Mouse (Mus musculus) forebrain, embryonic 14.5 days (tissue): ENCODE measurements around the gene Gm49369. TPM values are rescaled to one million over a fixed set of nuclear protein-coding genes. Genes with fewer than 3 reads are reported as not detected.

Experiments
- ATAC-seq: fragments of 200-750 bp; cut with Nextera tagmentation; 2 replicates; pipeline ENCODE4 v1.8.0; 2017; ENCODE audit warnings: mild to moderate bottlenecking, moderate library complexity
- DNase-seq: peaks from one replicate; pipeline ENCODE4 v3.0.0-alpha.2; 2015; ENCODE audit warnings: low spot score
- H3K27ac ChIP-seq: fragments of 300-500 bp; sonication (generic); 2 replicates; pipeline ENCODE4 v1.5.1; 2014; ENCODE audit warnings: low read depth, mild to moderate bottlenecking, control low read depth, low read length, moderate library complexity
- H3K27me3 ChIP-seq: fragments of 300-500 bp; sonication (generic); replicated peaks from 2 replicates; pipeline ENCODE4 v1.6.1; 2014; ENCODE audit warnings: low read length, control low read depth, mixed read lengths; ENCODE audit not compliant: control insufficient read depth, insufficient read depth
- H3K36me3 ChIP-seq: fragments of 300-500 bp; sonication (generic); 2 replicates; pipeline ENCODE4 v1.6.1; 2014; ENCODE audit warnings: low read length, control low read depth; ENCODE audit not compliant: control insufficient read depth, insufficient read depth
- H3K4me1 ChIP-seq: fragments of 300-500 bp; sonication (generic); 2 replicates; pipeline ENCODE4 v1.6.1; 2014; ENCODE audit warnings: antibody characterized with exemption, low read length, control low read depth; ENCODE audit not compliant: control insufficient read depth, insufficient read depth
- H3K4me2 ChIP-seq: fragments of 300-500 bp; sonication (generic); 2 replicates; pipeline ENCODE4 v1.6.1; 2014; ENCODE audit warnings: mild to moderate bottlenecking, control low read depth, low read length
- H3K4me3 ChIP-seq: fragments of 300-500 bp; sonication (generic); 2 replicates; pipeline ENCODE4 v1.5.1; 2014; ENCODE audit warnings: low read depth, low read length, control low read depth
- H3K9ac ChIP-seq: fragments of 300-500 bp; sonication (generic); 2 replicates; pipeline ENCODE4 v1.6.1; 2014; ENCODE audit warnings: mild to moderate bottlenecking, low read length, control low read depth, moderate library complexity
- H3K9me3 ChIP-seq: fragments of 300-500 bp; sonication (generic); replicated peaks from 2 replicates; pipeline ENCODE4 v1.6.1; 2016; ENCODE audit warnings: low read length, control low read depth, mixed read lengths; ENCODE audit not compliant: control insufficient read depth
- WGBS: fragments of 180-500 bp; shearing (Covaris S2); extraction: QIAGEN DNeasy Blood & Tissue Kit; methylation state at CpG from one replicate; pipeline ENCODE4 v1.1.7; 2014; 5-methylcytosine and 5-hydroxymethylcytosine counted together
- polyA plus RNA-seq: library from polyadenylated mRNA; unstranded; fragments of >200 nt; fragmentation: Nextera tagmentation; extraction: Ambion mirVana; gene quantifications from 2 replicates; pipeline ENCODE4 v1.2.1, GENCODE M21; 2014

Gm49369 gene
- polyA plus RNA-seq, 1 experiment from 2014 or later: not detected

DNA sequence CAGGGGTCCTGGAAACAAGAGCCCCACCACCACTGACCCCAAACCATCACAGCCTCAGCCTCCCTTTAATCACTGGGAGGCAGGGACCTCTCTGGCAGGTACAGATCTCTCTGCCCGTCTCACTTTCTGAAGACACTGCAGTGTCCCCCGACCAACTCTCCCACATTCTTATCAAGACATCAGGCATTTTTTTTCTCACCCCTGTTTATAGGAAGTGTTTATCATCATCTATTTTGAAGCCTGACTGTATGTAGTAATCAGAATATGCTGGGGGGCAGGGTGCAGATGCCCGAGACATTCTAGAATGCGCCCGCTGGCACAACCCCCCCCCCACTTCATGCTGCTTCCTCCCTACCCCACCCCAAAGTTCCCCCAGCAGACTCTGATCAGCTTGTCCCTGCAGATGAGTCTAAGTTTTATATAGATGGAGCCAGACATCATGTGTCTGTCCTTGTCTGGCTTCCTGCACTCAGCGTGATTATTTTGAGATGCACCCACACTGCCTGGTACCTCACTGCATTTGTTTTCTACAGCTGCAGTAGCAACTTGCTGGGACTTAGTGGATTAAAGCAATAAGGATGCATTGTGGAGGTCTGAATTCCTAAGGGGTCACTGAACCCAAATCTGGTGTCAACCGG lies 17.8 kb upstream of the Gm49369 start:
- no peaks in the 10 kb centered on the region for H3K36me3 ChIP-seq
- H3K4me2 ChIP-seq: no peak overlapping the region
- ATAC-seq (no peak), DNase-seq (no peak)
- no peaks in the 10 kb centered on the region for H3K9me3 ChIP-seq
- 49% methylated on average over 7 of the region's 7 CpGs for WGBS
- no peak overlapping the region for H3K9ac ChIP-seq
- H3K27me3 ChIP-seq: no peaks in the 10 kb centered on the region
- H3K4me3 ChIP-seq: no peak overlapping the region
- no peak overlapping the region for H3K27ac ChIP-seq
- 0 out of 2 replicates have a peak, but pooled peaks cover 3% of the 10 kb centered on the region for H3K4me1 ChIP-seq

GRCm38 (mm10) chr7:142399250-142399649 lies 16.8 kb upstream of the Gm49369 start:
- no peaks in the 10 kb centered on the region for H3K27me3 ChIP-seq
- H3K4me2 ChIP-seq: no peak overlapping the region
- H3K4me3 ChIP-seq: no peak overlapping the region
- no peak for DNase-seq
- ATAC-seq: no peak
- H3K9ac ChIP-seq: no peak overlapping the region
- H3K9me3 ChIP-seq: no peaks in the 10 kb centered on the region
- H3K4me1 ChIP-seq: 0 out of 2 replicates have a peak, but pooled peaks cover 3% of the 10 kb centered on the region
- H3K36me3 ChIP-seq: no peaks in the 10 kb centered on the region
- no peak overlapping the region for H3K27ac ChIP-seq
- 90% methylated on average over 1 of the region's 1 CpGs for WGBS

DNA sequence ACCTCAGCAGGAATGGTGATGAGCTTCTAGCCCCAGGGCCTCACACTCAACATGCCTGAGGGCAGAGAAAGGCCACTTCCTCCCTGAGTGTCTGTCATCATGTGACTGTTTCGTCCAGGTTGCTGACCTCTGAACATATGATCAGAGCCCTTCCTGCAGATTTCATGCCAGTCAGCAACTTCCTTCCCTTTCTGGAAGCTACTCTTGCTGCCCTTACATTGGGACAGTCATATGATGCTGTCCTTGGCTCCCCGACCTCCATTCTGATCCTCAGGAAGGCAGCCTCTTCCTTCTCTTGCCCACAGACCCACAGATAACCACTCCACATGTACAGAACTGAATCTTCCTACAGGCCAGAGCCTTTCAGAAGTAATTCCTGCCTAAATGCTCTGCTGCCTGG lies 15.6 kb upstream of the Gm49369 start:
- WGBS: 69% methylated on average over 2 of the region's 2 CpGs
- Histone ChIP-seq H3K9ac (no peak overlapping the region), H3K9me3 (no peaks in the 10 kb centered on the region), H3K4me1 (0 out of 2 replicates have a peak, but pooled peaks cover 3% of the 10 kb centered on the region), H3K27ac (no peak overlapping the region), H3K4me3 (no peak overlapping the region), H3K4me2 (no peak overlapping the region), H3K27me3 (no peaks in the 10 kb centered on the region), H3K36me3 (no peaks in the 10 kb centered on the region)
- no peak for ATAC-seq
- DNase-seq: no peak

DNA sequence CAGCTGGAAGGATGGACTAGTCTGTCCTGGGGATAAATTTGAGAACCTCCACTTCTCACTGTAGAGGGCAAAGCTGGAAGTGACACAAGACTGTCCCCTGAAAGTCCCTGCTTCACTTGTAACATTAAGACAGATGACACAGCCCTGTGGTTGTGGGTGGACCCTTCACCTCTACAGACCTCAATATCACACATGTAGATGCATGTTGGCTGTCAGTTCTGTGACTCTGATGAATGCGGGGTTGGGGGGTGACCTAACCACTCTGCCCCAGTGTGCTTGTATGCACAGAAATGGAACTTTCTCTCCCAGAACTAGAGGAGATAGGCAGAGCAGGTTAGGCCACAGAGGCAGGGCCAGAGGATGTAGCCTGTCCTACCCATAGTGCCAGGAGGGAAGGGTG lies 14.1 kb upstream of the Gm49369 start:
- Histone ChIP-seq H3K27me3 (no peaks in the 10 kb centered on the region), H3K9ac (no peak overlapping the region), H3K4me1 (0 out of 2 replicates have a peak, but pooled peaks cover 3% of the 10 kb centered on the region), H3K9me3 (no peaks in the 10 kb centered on the region), H3K4me3 (no peak overlapping the region), H3K27ac (no peak overlapping the region), H3K36me3 (no peaks in the 10 kb centered on the region), H3K4me2 (no peak overlapping the region)
- DNase-seq (no peak), ATAC-seq (no peak)
- 100% methylated on average over 1 of the region's 1 CpGs for WGBS

DNA sequence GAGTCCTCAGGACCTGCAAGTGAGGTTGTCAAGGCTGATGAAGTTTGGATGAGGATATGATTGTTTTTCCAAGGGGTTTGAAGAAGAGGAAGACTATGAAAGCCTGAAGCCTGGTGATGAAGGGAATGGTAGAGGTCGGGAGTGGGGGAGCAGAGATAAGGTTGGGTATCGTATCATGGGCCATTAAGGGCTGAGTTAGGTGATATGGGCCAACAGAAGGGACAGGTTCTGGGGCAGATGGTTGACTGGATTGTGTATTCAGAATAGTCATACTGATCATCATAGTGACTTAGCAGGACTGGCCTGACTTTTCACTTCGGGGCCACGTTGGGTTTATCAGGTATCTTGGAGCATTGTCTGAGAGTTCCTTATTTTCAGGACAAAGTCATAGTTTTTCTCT lies 13.0 kb upstream of the Gm49369 start:
- Histone ChIP-seq H3K4me3 (no peak overlapping the region), H3K9ac (no peak overlapping the region), H3K4me1 (no peaks in the 10 kb centered on the region), H3K36me3 (no peaks in the 10 kb centered on the region), H3K9me3 (no peaks in the 10 kb centered on the region), H3K27ac (no peak overlapping the region), H3K4me2 (no peak overlapping the region), H3K27me3 (no peaks in the 10 kb centered on the region)
- WGBS: 83% methylated on average over 4 of the region's 4 CpGs
- ATAC-seq: no peak
- no peak for DNase-seq

- ATAC-seq: no peak
- no peak overlapping the region for H3K9ac ChIP-seq
- WGBS: 76% methylated on average over 6 of the region's 6 CpGs
Measured at GRCm38 (mm10) chr7:142394261-142395190, 12.1 kb upstream of the Gm49369 start.

GRCm38 (mm10) chr7:142393191-142393590 lies 10.7 kb upstream of the Gm49369 start:
- Histone ChIP-seq H3K9ac (no peak overlapping the region), H3K4me1 (peaks cover 2% of the 10 kb centered on the region; the same call in 1 of the 2 replicates), H3K4me3 (no peak overlapping the region), H3K27me3 (no peaks in the 10 kb centered on the region), H3K36me3 (no peaks in the 10 kb centered on the region), H3K9me3 (no peaks in the 10 kb centered on the region), H3K4me2 (no peak overlapping the region), H3K27ac (no peak overlapping the region)
- no peak for ATAC-seq
- WGBS: 30% methylated on average over 4 of the region's 4 CpGs
- DNase-seq: no peak

More at GRCm38 (mm10) chr7:142394261-142395190, 12.1 kb upstream of the Gm49369 start:
- no peaks in the 10 kb centered on the region for H3K9me3 ChIP-seq
- H3K36me3 ChIP-seq: no peaks in the 10 kb centered on the region
- no peak overlapping the region for H3K27ac ChIP-seq
- H3K27me3 ChIP-seq: no peaks in the 10 kb centered on the region
- DNase-seq: no peak
- H3K4me3 ChIP-seq: no peak overlapping the region
- H3K4me1 ChIP-seq: no peaks in the 10 kb centered on the region
- H3K4me2 ChIP-seq: no peak overlapping the region

GRCm38 (mm10) chr7:142391609-142392008 lies 9.1 kb upstream of the Gm49369 start:
- ATAC-seq: no peak
- 67% methylated on average over 4 of the region's 4 CpGs for WGBS
- Histone ChIP-seq H3K4me3 (no peak overlapping the region), H3K27me3 (no peaks in the 10 kb centered on the region), H3K27ac (no peak overlapping the region), H3K36me3 (no peaks in the 10 kb centered on the region), H3K9me3 (no peaks in the 10 kb centered on the region), H3K9ac (no peak overlapping the region), H3K4me2 (no peak overlapping the region), H3K4me1 (peaks cover 9% of the 10 kb centered on the region)
- DNase-seq: no peak

DNA sequence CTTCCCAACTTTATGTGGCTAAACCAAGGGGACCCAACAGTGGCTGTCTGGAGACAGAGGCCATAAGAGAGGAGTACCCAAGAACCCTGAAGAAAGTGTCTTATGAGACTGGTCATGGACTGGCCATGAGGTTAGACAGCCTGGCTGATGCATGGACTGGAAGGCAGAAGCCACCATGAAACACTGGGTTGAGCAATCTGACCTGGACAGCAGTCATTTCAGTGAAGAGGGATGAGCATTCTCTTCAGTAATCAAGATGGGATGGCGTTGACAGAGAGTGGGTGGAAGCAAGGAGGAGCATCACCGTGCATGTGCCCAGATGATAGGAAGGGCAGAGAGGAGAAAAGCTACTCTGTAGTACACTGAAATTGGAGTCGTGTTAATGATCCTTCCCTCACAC lies 8.6 kb upstream of the Gm49369 start:
- no peak overlapping the region for H3K9ac ChIP-seq
- no peak overlapping the region for H3K4me2 ChIP-seq
- WGBS: 90% methylated on average over 3 of the region's 3 CpGs
- no peaks in the 10 kb centered on the region for H3K9me3 ChIP-seq
- H3K4me1 ChIP-seq: peaks cover 13% of the 10 kb centered on the region
- no peak for DNase-seq
- no peak overlapping the region for H3K4me3 ChIP-seq
- H3K27me3 ChIP-seq: no peaks in the 10 kb centered on the region
- H3K36me3 ChIP-seq: no peaks in the 10 kb centered on the region
- H3K27ac ChIP-seq: no peak overlapping the region
- no peak for ATAC-seq
